Mouse (Mus musculus): ENCODE measurements around the gene Crygb. TPM values are rescaled to one million over a fixed set of nuclear protein-coding genes. Genes with fewer than 3 reads are reported as not detected.

The Crygb gene
- polyA plus RNA-seq (2017; shearing (Covaris generic)): not detected

GRCm38 (mm10) chr1:65082188-65082587 lies at the start of gene Crygb:
TSS of gene Crygb (minus strand) at chr1:65082288.

GRCm38 (mm10) chr1:65122574-65123372 lies 40.7 kb upstream of the Crygb start, which contains the start of gene D630023F18Rik:
TSS of gene D630023F18Rik (minus strand) at chr1:65123214.

GRCm38 (mm10) chr1:65119438-65119837 lies 37.4 kb upstream of the Crygb start, which contains the start of gene Gm28845:
TSS of gene Gm28845 (minus strand) at chr1:65119558.

DNA sequence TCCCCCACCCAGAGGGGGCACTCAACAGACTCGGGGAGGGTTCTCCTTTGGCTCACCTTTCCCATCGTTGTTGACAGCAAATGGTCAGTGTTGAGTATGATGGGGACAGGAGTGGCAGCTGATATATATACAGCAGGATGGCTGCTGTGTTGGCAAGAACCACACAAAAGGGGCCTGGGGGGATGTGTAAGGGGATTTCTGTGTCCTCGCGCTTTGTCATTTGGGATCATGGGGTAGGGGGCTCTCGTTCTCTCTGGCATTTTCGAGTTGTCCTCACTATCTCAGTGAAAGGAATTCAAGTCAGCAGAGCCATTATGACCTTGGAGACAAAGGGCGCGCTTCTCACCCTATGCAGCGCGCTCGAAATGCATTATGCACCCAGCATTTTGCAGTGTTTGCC lies 21.2 kb upstream of the Crygb start, which contains the start of gene Cryga:
TSS of gene Cryga (minus strand) at position 101 of the 400 bp plus-strand sequence.

DNA sequence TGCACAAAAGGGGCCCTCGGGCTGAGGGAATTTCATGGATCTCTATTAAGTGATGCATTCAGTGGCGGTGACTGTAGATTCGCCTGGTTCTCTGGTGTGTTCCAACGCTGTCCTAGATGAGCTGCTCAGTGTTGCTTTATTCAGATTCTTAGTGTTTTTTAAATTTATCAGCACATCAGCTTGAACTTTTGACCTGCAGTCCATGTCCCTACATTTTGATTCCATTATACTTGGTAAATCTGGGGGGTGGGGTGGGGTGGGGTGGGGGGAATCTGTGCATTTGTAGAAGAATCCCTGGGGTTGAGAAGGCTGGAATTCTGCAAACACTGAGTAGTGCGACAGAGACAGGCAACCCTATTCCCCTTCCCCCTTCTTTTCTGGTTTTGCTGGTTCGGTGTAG lies 8.5 kb downstream of the Crygb start, which contains the start of gene Crygc:
TSS of gene Crygc (minus strand) at position 101 of the 400 bp plus-strand sequence.

GRCm38 (mm10) chr1:65063352-65063751 lies 18.7 kb downstream of the Crygb start, which contains the start of gene Crygd:
TSS of gene Crygd (minus strand) at chr1:65063452.

GRCm38 (mm10) chr1:65050952-65051351 lies 31.1 kb downstream of the Crygb start, which contains the start of gene Cryge:
TSS of gene Cryge (minus strand) at chr1:65051149.

GRCm38 (mm10) chr1:65032641-65033040 lies 49.4 kb downstream of the Crygb start, which contains the start of gene Akr1cl:
TSS of gene Akr1cl (minus strand) at chr1:65032759.

Other genes with a start within 250 kb of the Crygb start
- gene Plekhm3, start 125.5 kb downstream of the Crygb start, polyA plus RNA-seq (2017; shearing (Covaris generic)): 10.6 TPM
- not detected for gene Akr1cl, start 49.5 kb downstream of the Crygb start, polyA plus RNA-seq (2017; shearing (Covaris generic))
- gene Cryge, start 31.1 kb downstream of the Crygb start, polyA plus RNA-seq (2017; shearing (Covaris generic)): not detected
- gene Crygd, start 18.8 kb downstream of the Crygb start, polyA plus RNA-seq (2017; shearing (Covaris generic)): not detected
- not detected for gene Crygc, start 8.6 kb downstream of the Crygb start, polyA plus RNA-seq (2017; shearing (Covaris generic))
- not detected for gene Cryga, start 21.1 kb upstream of the Crygb start, polyA plus RNA-seq (2017; shearing (Covaris generic))
- not detected for gene Gm28845, start 37.3 kb upstream of the Crygb start, polyA plus RNA-seq (2017; shearing (Covaris generic))
- gene D630023F18Rik, start 40.9 kb upstream of the Crygb start, polyA plus RNA-seq (2017; shearing (Covaris generic)): not detected
- 16.7 TPM for gene Idh1, start 104.2 kb upstream of the Crygb start, polyA plus RNA-seq (2017; shearing (Covaris generic))
- 26.3 TPM for gene Pikfyve, start 104.4 kb upstream of the Crygb start, polyA plus RNA-seq (2017; shearing (Covaris generic))
- not detected for gene Pth2r, start 199.8 kb upstream of the Crygb start, polyA plus RNA-seq (2017; shearing (Covaris generic))